Mouse (Mus musculus) mature B cell (primary cell): ENCODE results near the gene Col16a1.

Experiments used
- in situ Hi-C: fragments of 300-500 bp; cut with MboI; formaldehyde crosslinking; loops from 2 replicates; pipeline ENCODE4 v1.14.3; 2019

Col16a1 gene

DNA sequence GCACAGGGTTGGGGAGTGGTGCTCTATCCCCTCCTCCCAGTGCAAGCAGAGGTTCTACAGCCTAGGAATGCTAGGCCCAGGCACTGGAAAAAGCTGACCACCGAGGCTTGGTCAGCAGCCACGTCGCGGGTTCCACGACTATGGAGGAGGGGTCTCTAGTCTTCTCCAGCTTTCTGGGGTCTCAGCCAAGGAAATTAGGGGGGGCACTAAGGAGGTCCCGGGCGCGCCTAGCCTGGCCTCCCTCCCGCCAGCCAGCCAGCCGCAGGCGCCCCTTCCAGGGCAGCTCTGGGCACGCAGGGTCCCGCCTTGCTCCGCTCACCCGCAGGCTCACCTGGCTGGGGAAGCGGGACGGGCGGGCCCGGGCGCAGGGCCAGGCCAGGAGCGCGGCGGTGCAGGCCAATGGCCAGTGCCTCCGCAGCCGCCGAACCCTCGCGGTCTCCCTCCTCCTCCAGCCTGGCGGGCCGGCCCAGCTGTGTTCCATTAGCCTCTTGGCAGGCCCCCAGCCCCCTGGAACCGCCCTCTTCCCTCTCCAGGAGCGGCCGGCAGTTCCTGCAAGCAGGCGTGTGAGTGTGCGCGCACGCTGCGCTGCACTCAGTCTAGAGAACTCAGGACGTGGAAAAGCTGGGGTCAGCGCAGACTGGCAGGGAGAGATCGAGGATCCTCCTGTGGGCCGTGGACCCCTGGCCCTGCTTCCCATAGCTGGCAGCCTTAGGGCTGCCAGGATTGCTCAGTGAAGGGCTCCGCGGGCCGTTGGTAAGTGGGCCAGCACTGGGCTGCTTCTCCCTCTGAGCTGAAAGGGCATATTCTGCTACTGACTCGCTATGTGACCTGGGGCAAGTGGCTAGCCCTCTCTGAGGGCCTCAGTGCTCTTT lies at the start of gene Col16a1:
Gene Col16a1, plus strand, starts transcription at position 510 of the 872 bp plus-strand sequence.
- in situ Hi-C loops = no loop called here

DNA sequence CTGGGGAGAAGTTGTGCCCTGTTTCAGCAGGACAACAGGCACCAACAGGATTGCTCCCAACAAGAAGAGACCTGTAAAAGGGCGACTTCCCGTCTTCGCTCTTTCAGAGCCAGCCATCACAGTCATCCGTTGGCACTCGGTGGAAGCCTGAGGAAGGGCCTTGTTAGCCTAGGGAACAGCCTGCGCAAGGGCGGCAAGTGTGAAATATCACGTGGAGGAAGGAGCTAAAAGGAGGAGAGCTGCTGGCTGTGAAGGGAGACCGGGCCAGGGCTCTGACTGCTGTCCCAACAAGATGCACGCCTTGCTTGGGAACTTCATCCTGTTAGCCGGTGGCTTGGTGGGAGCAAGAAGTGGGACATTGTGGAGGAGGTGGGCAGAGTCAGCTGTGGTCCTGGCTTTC lies 49.5 kb upstream of the Col16a1 start:
- in situ Hi-C loops = no loop called here

DNA sequence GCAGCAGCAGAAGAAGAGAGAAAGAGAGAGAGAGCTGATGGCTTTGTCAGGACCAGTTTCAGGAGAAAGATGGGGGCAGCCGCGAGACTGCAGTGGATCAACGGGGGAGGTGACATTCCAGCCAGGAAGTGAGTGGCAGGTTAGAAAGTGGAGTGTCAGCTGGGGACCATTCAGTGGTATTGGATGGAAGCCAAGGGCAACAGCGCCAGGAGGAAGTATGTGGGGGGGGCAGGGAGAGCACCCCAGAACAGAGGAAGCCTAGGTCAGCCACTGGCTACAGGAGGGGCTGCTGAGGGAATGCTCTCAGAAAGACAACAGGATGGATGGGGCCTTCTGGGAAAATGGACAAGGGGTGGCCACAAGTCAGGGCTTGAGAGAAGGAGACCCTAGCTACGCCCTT lies 45.9 kb upstream of the Col16a1 start:
- in situ Hi-C loops = no loop called here

DNA sequence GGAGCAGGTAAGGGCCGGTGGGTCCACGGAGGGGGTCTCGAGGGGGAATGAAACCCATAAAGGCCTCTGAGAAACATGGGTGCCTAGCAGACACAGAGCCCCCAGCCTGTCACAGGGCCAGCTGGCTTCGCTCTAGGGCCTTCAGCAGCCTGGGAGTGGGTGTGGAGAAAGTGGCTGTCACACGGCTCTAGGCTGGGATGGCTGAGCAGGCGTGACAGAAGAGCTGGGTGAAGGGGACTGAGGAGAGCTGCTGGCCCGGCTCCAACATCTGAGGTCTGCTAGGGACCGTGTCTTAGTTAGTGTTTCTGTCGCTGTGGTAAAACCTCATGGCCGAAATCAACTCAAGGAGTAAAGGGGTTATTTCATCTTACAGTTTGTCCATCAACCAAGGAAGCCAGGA lies 45.5 kb upstream of the Col16a1 start:
- in situ Hi-C loops = no loop called here

DNA sequence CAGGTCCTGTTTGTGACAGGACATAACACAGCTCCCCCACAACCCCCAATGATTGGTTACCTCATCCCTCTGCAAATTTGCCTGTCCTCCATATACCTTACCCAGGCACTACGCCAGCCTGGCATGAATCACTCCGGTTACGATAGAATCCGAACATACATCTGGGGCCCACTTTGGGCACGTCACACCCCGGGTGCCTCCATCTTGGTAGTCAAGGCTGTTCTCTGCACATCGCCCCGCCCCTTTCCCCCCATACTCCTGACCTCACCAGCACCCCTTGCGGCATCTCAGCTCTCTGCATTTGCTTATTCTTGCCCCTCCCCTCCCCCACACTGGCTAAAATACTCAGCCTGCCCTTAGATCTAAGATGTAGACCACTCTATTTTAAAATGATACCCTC lies 42.0 kb upstream of the Col16a1 start:
- in situ Hi-C loops = no loop called here

DNA sequence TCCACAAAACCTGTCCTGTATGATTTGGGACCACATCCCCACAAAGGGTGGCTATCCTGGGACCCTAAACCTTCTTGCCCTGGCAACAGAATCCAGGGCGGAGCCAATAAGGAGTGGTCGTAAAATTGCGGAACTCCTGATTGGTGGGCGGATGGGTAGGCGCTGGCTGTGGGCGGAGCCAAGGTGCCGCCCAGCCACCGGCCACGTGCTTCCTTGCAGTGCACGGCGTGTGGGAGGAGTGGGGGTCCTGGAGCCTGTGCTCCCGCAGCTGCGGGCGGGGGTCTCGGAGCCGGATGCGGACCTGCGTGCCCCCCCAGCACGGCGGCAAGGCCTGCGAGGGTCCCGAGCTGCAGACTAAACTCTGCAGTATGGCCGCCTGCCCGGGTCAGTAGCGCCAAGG lies 41.1 kb upstream of the Col16a1 start:
- in situ Hi-C loops = no loop called here

DNA sequence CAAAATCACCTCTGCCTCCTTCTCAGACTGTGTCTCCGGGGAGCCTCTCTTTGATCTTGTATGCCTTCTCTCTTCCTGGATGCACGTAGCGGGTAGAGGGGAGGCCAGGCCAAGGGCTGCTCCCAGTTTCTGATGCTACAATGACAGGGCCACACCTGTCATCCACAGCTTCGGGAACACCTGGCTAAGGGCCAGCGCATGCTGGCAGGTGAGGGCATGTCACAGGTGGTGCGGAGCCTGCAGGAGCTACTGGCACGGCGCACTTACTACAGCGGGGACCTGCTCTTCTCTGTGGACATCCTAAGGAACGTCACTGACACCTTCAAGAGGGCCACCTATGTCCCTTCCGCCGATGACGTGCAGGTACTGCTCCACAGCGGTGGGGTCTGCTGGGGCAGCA lies 38.6 kb upstream of the Col16a1 start:
- in situ Hi-C loops = no loop called here

DNA sequence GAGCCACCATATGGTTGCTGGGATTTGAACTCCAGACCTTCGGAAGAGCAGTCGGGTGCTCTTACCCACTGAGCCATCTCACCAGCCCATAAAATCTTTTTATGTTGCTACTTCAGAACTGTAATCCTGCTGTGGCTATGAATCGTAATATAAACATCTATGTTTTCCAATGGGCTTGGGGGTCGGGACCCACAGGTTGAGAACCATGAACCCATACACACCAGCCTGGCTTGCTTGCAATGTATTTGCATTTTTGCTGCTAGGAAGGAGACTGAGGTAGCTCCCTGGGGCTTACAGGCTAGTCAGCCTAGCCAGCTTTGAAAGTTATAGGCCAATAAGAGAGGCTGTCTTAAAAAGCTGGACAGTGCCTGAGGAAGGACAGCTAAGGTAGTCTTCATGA lies 36.9 kb upstream of the Col16a1 start:
- in situ Hi-C loops = no loop called here

DNA sequence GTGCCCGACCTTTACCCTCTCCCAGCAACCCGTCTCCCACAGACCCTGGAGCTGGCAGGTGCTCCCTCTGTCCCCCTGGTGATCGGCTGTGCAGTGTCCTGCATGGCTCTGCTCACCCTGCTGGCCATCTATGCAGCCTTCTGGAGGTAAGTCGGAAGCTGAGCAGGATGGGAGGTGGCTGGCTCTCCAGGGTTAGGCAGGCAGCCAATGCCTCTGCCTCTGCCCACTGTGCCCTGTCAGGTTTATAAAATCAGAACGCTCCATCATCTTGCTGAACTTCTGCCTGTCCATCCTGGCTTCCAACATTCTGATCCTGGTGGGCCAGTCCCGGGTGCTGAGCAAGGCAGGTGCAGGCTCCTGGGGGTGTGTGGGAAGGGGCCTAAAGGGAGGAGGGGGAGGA lies 35.4 kb upstream of the Col16a1 start:
- in situ Hi-C loops = no loop called here

DNA sequence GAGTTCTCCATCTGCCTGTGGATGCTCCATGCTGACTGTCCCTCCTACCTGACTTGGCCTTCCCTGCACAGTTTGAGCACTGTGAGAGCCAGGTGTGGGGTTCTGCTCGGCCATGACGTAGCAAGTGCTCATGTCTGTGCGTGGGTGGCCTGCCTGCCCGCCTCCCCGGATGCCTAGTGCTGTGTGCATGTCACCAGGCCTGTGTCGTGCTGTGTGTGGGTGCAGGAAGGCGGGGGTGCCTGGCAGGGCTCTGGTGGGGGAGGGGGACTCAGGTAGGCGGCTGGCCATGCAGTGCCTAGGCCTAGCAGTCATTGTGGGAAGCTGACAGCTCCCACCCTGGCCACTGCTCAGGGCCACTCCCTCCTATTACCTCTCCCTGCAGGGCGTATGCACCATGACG lies 34.5 kb upstream of the Col16a1 start:
- in situ Hi-C loops = no loop called here

DNA sequence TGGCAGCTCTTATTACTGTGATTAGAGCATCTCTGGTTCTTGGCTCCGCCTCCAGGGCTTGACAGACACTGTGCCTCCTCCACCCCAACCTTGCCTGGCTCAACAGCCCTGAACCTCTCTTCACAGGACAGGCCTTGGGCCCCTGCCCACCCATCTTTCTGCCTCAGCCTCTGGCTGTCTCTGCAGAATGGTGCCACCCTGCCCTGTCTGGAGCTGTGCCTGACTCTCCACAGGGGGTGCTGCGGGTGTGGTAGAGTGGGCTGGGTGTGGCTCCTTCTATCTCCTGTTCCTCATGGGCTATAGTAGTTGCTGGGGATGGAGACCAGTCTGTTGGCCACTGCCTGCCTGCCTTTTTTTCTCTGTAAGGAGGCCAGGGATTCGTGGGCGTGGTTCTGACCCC lies 31.6 kb upstream of the Col16a1 start:
- in situ Hi-C loops = no loop called here

DNA sequence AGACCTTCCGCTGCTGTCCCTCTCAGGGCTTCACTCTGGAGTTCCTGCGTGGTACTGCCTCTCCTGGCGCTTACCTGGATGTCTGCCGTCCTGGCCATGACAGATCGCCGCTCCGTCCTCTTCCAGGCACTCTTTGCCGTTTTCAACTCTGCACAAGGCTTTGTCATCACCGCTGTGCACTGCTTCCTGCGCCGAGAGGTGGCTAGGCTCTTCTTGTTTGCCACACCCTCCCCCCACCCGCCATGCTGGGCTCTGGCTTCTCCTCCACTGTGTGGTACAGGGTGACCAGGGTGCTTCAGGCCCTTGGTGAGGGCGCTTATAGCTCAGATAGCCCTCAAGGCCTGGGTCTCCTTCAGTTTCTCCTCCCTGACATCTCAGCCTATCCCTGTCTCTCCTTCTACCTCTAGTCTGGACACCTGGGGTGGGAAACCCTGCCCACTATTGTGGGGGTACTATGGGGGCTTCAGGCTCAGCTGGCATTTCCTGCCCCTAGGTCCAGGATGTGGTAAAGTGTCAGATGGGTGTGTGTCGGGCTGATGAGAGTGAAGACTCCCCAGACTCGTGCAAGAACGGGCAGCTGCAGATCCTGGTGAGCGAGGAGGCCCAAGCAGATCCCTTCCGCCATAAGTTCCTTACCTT lies 30.5 kb upstream of the Col16a1 start:
- in situ Hi-C loops = no loop called here

DNA sequence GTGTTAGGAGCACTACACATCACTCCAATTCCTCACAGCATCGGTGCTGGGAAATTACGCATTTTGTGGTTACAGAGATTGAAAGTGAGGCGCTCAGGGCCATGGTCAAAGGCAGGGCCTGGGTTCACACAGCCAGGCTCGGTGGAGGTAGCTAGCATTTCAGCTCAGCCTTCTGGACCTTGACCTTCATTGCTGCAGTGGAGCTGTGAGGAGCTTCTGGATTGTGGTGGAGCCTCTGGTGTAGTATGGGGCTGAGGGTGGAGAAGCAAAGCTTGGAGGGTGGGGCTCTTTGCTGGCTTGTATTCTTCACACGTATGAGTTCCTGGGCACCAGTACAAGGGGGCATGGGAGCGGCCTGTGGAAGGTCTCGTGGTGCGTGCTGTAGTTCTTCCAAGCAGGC lies 24.7 kb upstream of the Col16a1 start:
- in situ Hi-C loops = no loop called here

DNA sequence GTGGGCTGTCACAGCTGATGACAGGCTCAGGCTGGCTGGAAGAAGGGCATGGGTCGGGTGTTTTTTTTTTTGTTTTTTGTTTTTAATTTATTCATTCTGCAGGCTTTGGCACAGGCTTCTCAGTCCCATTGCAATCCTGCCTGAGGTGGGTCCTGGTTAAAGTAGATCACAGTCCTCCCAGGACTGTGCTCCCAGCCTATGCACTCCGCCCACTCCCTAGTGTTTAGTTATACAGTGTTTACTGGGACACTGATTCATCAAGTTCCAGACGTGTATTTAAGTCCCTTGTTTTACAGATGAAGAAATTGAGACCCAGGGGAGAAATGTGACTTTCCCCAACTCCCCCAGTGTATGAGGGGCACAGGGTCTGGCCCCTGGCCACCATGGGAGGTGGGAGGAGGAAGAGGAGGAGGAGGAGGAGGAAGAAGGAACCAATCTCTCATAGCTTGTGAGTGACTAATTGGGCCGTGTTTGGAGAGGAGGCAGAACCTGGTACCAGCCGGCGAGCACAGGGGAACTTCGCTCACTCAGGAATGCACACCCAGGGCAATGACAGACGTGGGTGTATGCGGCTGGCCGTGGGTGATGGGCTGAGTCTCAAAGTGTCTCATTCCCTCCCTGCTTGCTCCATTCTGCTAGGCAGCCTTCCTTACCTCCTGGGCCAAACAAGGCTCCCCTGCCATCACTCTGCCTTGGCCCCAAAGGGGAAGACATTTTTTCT lies 24.0 kb upstream of the Col16a1 start:
- in situ Hi-C loops = no loop called here

DNA sequence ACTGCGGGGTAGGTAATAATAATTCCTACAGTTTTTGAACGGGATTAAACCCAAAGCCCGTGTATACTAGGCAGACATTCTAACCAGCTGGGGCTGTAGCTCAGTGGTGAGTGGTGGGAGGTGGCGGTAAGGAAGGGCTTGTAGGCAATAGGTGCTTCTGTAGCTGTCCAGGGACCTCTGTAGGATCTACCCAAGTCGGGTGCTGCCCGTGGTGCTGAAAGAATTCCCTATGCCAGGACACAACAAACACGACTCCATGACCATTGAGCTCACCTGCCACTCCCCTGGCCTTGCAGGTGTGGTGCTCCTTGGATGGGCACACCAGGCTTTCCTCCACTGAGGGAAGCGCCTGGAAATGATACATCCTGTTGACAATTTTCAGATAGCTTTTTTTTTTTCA lies 22.1 kb upstream of the Col16a1 start:
- in situ Hi-C loops = no loop called here

DNA sequence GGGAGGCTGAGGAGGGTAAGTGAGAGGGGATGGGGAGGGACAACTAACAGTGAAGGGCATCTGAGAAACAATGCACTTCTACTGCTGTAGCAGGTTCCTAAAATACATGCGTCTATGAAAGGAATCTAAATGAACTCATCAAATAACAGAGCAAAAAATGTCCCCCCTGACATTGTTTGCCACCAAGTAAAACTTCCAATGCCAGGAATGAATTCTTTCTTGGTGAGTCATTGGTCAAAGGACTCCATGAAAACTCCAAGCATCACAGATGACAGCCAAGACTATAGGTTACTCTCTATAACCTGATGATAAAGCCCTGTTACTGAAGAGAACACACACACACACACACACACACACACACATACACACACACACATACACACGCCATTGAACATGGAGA lies 16.5 kb upstream of the Col16a1 start:
- in situ Hi-C loops = no loop called here

DNA sequence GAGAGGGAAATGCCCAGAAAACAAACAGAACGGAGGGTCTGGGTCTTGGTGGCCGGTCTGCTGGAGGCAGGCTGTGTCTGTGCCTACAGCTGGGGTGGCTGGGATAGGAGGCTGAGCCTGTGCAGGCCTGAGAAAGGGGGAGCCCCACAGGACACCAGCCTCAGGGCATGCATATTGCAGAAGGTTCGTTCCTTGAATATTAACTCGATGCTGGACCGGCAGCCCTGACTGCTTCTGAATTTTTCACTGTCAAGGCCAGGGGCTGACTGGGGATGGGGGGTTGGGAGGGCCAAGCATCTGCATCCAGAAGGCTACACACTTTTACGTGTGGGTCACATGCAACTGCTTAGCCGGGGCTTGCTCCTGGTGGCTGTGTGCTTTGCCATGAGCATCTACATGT lies 14.1 kb upstream of the Col16a1 start:
- in situ Hi-C loops = no loop called here

DNA sequence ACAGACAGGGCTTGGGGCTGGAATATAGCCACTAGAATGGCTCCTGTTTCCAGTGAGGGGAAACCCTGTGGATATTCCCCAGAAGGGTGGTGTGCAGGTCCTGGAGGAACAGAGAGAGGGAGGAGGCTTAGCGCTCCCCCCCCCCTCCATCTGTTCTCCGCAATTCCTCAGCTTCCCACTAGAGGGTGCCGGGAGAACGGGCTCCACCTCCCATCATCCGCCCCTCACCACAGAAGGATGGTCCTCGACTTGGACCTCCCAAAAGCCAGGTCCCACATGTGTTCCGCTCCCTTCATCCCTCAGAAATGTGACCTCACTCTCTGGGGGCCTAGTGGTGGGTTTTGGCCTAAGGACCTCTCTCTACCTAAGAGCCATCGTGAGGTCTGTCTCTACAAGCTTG lies 11.5 kb upstream of the Col16a1 start:
- in situ Hi-C loops = no loop called here

DNA sequence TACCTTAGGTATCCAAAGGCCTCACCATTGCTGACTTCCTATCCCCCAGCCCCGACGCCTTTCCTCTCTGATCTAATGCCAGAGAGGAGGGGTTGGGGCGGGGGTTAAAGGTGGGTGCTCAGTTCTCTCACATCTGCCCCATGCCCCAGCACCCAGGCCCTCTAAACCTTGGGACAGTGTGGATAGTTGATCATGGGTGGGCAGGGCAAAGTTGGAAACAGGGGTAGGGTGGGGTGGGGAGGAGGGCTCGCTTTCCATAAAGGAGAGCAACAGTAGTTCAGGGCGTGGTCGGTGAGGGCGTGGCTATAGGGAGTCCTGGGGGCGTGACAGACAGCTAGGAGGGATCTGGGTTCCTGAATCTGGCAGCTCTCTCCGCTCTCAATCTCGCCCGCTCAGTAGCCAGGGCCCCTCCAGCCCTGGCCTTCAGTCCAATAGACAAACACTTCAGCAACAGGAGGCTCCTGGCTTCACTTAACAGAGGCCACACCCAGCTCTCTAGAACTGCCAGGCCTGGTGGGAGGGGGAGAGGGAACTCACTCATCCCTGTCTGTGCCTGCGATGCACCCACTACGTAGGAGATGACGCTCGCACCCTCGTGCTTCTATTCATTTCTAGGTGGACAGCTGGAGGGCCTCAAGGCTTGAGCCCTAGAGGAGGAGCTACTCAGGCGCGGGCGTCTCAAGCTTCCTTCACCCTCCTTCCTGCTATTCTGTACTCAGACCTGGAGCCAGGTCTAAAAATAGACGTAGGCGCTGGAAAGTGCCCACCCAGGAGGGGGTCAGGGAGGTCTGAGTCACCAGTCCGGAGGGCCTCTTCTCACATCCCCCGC lies 10.9 kb upstream of the Col16a1 start:
- in situ Hi-C loops = no loop called here

DNA sequence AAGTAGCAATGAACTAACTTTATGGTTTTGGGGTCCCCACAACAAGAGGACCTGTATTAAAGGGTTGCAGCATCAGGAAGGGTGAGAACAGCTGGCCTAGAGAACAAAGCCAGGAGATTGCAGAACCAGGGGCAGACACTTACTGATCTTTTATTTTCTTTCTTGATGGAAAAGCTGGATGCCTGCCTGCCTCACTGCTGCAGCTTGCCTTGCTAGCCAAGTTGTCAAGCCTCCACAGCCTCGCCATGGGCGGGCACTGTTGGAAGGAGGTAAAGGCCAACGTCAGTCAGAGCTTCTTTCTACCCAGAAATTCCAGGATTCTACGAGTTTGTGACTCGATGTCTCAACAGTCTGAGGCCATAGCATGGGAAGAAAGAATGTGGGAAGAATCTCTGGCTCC lies 8.3 kb upstream of the Col16a1 start:
- in situ Hi-C loops = no loop called here

DNA sequence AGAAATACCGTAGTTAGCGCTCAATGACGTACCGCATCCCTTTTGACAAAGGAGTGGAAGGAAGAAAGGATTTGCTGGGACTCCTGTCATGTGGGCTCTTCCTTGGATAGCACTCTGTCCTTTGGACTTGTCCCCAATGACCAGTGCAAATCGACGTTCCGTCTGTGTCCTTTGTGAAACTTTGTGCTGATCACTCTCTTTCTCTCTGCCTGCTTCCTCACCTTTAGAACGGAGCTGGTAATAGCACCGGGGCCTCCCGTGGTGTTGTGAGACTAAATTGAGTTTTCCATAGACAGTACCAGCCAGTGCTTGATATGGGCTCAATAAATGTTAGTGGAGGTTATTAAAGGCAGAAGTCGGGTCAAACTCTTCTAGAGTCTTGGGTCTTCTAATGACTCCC lies 6.6 kb upstream of the Col16a1 start:
- in situ Hi-C loops = no loop called here

DNA sequence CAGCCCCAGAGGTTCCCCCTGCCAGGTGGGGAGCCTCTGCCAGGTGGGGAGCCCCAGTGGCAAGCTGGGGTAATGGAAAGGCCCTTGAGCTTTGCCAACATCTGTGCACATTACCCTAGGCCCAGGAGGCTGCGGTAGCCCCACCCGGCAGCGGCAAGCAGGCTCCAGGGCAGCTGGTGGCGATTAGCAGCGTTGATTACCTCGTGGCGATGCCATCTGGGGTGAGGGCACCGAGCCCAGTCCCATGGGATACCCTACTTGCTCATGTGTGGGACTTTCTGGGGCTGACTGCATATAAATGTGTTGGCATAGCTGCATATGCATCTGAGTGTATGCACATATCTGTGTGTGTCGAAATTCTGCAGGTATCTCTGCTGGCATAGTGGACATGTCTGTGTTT lies 3.4 kb upstream of the Col16a1 start:
- in situ Hi-C loops = no loop called here
